Mouse (Mus musculus) embryonic facial prominence, embryonic 13.5 days (tissue): ENCODE data around the gene Fam168b. TPM values are rescaled to one million over a fixed set of nuclear protein-coding genes. Genes with fewer than 3 reads are reported as not detected.

Experiments used
- ATAC-seq: fragments of 200-750 bp; cut with Nextera tagmentation; 2 replicates; pipeline ENCODE4 v1.8.0; 2017; ENCODE audit warnings: low read depth; ENCODE audit not compliant: insufficient number of reproducible peaks, insufficient read depth, low FRiP score, low TSS enrichment
- H3K27ac ChIP-seq: fragments of 300-500 bp; sonication (generic); 2 replicates; pipeline ENCODE4 v1.5.1; 2015; ENCODE audit warnings: moderate library complexity, mild to moderate bottlenecking, inconsistent platforms
- H3K27me3 ChIP-seq: fragments of 300-500 bp; sonication (generic); 2 replicates; pipeline ENCODE4 v1.6.1; 2015; ENCODE audit warnings: mild to moderate bottlenecking, inconsistent platforms
- H3K36me3 ChIP-seq: fragments of 300-500 bp; sonication (generic); 2 replicates; pipeline ENCODE4 v1.6.1; 2015; ENCODE audit warnings: mild to moderate bottlenecking, inconsistent platforms
- H3K4me1 ChIP-seq: fragments of 300-500 bp; sonication (generic); 2 replicates; pipeline ENCODE4 v1.6.1; 2015; ENCODE audit warnings: inconsistent platforms
- H3K4me2 ChIP-seq: fragments of 300-500 bp; sonication (generic); 2 replicates; pipeline ENCODE4 v1.6.1; 2015; ENCODE audit warnings: moderate library complexity, mild to moderate bottlenecking, inconsistent platforms
- H3K4me3 ChIP-seq: fragments of 300-500 bp; sonication (generic); 2 replicates; pipeline ENCODE4 v1.5.1; 2015; ENCODE audit warnings: mild to moderate bottlenecking, inconsistent platforms
- H3K9ac ChIP-seq: fragments of 300-500 bp; sonication (generic); 2 replicates; pipeline ENCODE4 v1.6.1; 2015; ENCODE audit warnings: mild to moderate bottlenecking, inconsistent platforms
- H3K9me3 ChIP-seq: fragments of 300-500 bp; sonication (generic); 2 replicates; pipeline ENCODE4 v1.6.1; 2016; ENCODE audit warnings: inconsistent platforms
- WGBS: fragments of 180-500 bp; shearing (Covaris S2); methylation state at CpG from one replicate; pipeline ENCODE4 v1.1.7; 2015; ENCODE audit warnings: mixed read lengths; 5-methylcytosine and 5-hydroxymethylcytosine counted together
- polyA plus RNA-seq: library from polyadenylated mRNA; unstranded; fragments of >200 nt; fragmentation: Nextera tagmentation; extraction: Ambion mirVana; gene quantifications from 2 replicates; pipeline ENCODE4 v1.2.1, GENCODE M21; 2015

Fam168b gene
- polyA plus RNA-seq, 1 experiment from 2014 or later = 91.8 TPM

- H3K4me1 ChIP-seq = no peaks in the 10 kb centered on the region
- no peak overlapping the region for H3K4me3 ChIP-seq
- H3K27me3 ChIP-seq = no peaks in the 10 kb centered on the region
- H3K27ac ChIP-seq = no peak overlapping the region
- 89% methylated on average over 6 of the region's 6 CpGs for WGBS
- ATAC-seq = no peak
- no peak overlapping the region for H3K4me2 ChIP-seq
- no peaks in the 10 kb centered on the region for H3K9me3 ChIP-seq
- no peak overlapping the region for H3K9ac ChIP-seq
- H3K36me3 ChIP-seq = peaks cover 78% of the 10 kb centered on the region
Measured at GRCm38 (mm10) chr1:34811581-34811980, 31.3 kb downstream of the Fam168b start.

- peaks cover 3% of the 10 kb centered on the region; the same call in 1 of the 2 replicates for H3K27me3 ChIP-seq
- H3K4me2 ChIP-seq = no peak overlapping the region
- peaks cover 72% of the 10 kb centered on the region for H3K36me3 ChIP-seq
- 81% methylated on average over 6 of the region's 6 CpGs for WGBS
- H3K9ac ChIP-seq = no peak overlapping the region
- no peak overlapping the region for H3K4me3 ChIP-seq
- H3K9me3 ChIP-seq = no peaks in the 10 kb centered on the region
- no peak for ATAC-seq
- H3K27ac ChIP-seq = no peak overlapping the region
- peaks cover 4% of the 10 kb centered on the region for H3K4me1 ChIP-seq
Measured at GRCm38 (mm10) chr1:34811035-34811434, 31.8 kb downstream of the Fam168b start.

DNA sequence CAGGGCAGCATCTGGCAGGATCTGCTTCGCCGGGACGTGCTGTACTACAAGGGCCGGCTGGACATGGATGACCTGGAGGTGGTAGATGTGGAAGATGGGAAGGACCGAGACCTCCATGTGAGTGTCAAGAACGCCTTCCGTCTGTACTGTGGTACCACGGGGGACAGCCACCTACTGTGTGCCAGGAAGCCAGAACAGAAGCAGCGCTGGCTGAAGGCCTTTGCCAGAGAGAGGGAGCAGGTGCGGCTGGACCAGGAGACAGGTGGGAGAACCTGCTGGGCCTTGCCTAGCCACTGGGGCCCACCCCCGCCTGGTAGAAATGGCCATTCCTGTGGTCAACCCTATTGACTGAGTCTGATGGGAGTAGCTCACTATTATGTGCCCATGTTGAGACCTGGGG is 32.6 kb downstream of the Fam168b start:
- Histone ChIP-seq H3K27ac (no peak overlapping the region), H3K4me2 (no peak overlapping the region), H3K4me1 (peaks cover 7% of the 10 kb centered on the region), H3K9ac (no peak overlapping the region), H3K9me3 (no peaks in the 10 kb centered on the region), H3K27me3 (peaks cover 8% of the 10 kb centered on the region; the same call in 1 of the 2 replicates), H3K4me3 (no peak overlapping the region), H3K36me3 (peaks cover 65% of the 10 kb centered on the region)
- no peak for ATAC-seq
- 92% methylated on average over 11 of the region's 11 CpGs for WGBS

GRCm38 (mm10) chr1:34808445-34808844 is 34.4 kb downstream of the Fam168b start:
- Histone ChIP-seq H3K27me3 (peaks cover 8% of the 10 kb centered on the region; the same call in 1 of the 2 replicates), H3K4me1 (peaks cover 7% of the 10 kb centered on the region), H3K36me3 (peaks cover 46% of the 10 kb centered on the region), H3K27ac (no peak overlapping the region), H3K9ac (no peak overlapping the region), H3K4me3 (no peak overlapping the region), H3K4me2 (no peak overlapping the region), H3K9me3 (no peaks in the 10 kb centered on the region)
- no peak for ATAC-seq
- WGBS = 87% methylated on average over 8 of the region's 8 CpGs

GRCm38 (mm10) chr1:34805931-34806520 is 36.8 kb downstream of the Fam168b start:
- peaks cover 22% of the 10 kb centered on the region for H3K36me3 ChIP-seq
- H3K9me3 ChIP-seq = no peaks in the 10 kb centered on the region
- H3K27me3 ChIP-seq = peaks cover 8% of the 10 kb centered on the region; the same call in 1 of the 2 replicates
- WGBS = 23% methylated on average over 35 of the region's 35 CpGs
- H3K4me1 ChIP-seq = peaks cover 20% of the 10 kb centered on the region
- no peak overlapping the region for H3K9ac ChIP-seq
- no peak overlapping the region for H3K27ac ChIP-seq
- H3K4me3 ChIP-seq = no peak overlapping the region
- ATAC-seq = no peak
- peak overlapping the region; percentile 26 for H3K4me2 ChIP-seq

DNA sequence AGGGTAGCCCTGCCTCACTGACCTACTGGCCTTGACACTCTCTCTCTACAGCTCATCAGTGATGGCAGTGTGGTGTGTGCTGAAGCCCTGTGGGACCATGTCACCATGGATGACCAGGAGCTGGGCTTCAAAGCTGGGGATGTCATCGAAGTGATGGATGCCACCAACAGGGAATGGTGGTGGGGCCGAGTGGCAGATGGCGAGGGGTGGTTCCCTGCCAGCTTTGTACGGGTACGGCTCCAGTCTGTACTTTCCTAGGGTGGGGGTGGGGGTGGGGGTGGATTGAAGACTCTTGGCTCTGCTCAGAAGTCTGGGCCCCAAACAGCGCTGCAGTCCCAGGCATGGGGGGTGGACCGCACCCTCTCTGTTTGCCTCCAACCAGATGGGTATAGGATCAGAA is 38.0 kb downstream of the Fam168b start:
- H3K4me1 ChIP-seq = peaks cover 21% of the 10 kb centered on the region
- peaks cover 11% of the 10 kb centered on the region for H3K36me3 ChIP-seq
- peaks cover 8% of the 10 kb centered on the region; the same call in 1 of the 2 replicates for H3K27me3 ChIP-seq
- ATAC-seq = no peak
- H3K4me3 ChIP-seq = no peak overlapping the region
- no peak overlapping the region for H3K9ac ChIP-seq
- no peak overlapping the region for H3K27ac ChIP-seq
- WGBS = 93% methylated on average over 7 of the region's 7 CpGs
- H3K9me3 ChIP-seq = no peaks in the 10 kb centered on the region
- H3K4me2 ChIP-seq = no peak overlapping the region

- Histone ChIP-seq H3K4me2 (peak overlapping the region; percentile 89), H3K27me3 (peaks cover 8% of the 10 kb centered on the region; the same call in 1 of the 2 replicates), H3K4me1 (peaks cover 21% of the 10 kb centered on the region), H3K9me3 (no peaks in the 10 kb centered on the region), H3K36me3 (peaks cover 4% of the 10 kb centered on the region), H3K4me3 (peak overlapping the region; percentile 73), H3K9ac (peak overlapping the region; percentile 80), H3K27ac (no peak overlapping the region)
- ATAC-seq = no peak
- 28% methylated on average over 7 of the region's 7 CpGs for WGBS
Measured at GRCm38 (mm10) chr1:34802290-34802642, 40.6 kb downstream of the Fam168b start.

DNA sequence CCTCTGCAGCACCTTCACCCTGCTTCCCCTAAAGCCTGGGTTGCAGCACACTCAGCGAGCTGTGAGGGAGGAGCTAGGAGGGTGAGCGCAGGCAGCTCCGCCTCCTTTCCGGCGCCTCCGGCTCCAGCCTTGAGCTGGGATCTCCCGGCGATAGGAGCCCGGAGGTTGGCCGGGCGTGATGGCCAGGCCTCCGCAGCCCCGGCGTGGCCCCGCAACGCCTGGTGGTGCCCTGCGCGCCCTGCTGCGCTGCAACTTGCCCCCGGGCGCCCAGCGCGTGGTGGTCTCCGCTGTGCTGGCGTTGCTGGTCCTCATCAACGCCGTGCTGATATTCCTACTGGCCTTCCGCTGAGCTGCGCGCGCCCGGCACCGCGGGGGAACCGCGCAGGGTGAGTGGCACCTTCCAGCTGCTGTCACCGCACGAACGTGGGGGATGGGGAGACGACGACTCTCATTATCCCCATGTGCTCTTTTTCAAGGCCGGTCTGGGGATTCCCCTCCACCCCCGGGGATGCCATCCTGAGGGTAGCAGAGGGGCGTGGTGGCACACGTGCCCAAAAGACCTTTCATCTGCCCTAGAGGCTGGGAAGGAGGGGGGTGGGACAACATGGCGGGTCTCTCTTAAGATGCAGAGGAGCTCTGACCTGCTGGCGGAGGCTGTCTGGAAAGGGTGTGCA is 41.1 kb downstream of the Fam168b start:
- Histone ChIP-seq H3K27me3 (peaks cover 8% of the 10 kb centered on the region; the same call in 1 of the 2 replicates), H3K4me1 (peaks cover 21% of the 10 kb centered on the region), H3K36me3 (no peaks in the 10 kb centered on the region), H3K27ac (peak overlapping the region; percentile 51; the same call in 1 of the 2 replicates), H3K4me3 (peak overlapping the region; percentile 73), H3K9ac (peak overlapping the region; percentile 80), H3K9me3 (no peaks in the 10 kb centered on the region), H3K4me2 (peak overlapping the region; percentile 89)
- peak; percentile 23 for ATAC-seq
- 1% methylated on average over 47 of the region's 47 CpGs for WGBS

- Histone ChIP-seq H3K4me3 (no peak overlapping the region), H3K4me2 (no peak overlapping the region), H3K27me3 (no peaks in the 10 kb centered on the region), H3K36me3 (no peaks in the 10 kb centered on the region), H3K9ac (no peak overlapping the region), H3K27ac (no peak overlapping the region), H3K9me3 (no peaks in the 10 kb centered on the region), H3K4me1 (peaks cover 13% of the 10 kb centered on the region)
- no peak for ATAC-seq
- WGBS = 73% methylated on average over 2 of the region's 2 CpGs
Measured at GRCm38 (mm10) chr1:34799140-34799539, 43.7 kb downstream of the Fam168b start.

DNA sequence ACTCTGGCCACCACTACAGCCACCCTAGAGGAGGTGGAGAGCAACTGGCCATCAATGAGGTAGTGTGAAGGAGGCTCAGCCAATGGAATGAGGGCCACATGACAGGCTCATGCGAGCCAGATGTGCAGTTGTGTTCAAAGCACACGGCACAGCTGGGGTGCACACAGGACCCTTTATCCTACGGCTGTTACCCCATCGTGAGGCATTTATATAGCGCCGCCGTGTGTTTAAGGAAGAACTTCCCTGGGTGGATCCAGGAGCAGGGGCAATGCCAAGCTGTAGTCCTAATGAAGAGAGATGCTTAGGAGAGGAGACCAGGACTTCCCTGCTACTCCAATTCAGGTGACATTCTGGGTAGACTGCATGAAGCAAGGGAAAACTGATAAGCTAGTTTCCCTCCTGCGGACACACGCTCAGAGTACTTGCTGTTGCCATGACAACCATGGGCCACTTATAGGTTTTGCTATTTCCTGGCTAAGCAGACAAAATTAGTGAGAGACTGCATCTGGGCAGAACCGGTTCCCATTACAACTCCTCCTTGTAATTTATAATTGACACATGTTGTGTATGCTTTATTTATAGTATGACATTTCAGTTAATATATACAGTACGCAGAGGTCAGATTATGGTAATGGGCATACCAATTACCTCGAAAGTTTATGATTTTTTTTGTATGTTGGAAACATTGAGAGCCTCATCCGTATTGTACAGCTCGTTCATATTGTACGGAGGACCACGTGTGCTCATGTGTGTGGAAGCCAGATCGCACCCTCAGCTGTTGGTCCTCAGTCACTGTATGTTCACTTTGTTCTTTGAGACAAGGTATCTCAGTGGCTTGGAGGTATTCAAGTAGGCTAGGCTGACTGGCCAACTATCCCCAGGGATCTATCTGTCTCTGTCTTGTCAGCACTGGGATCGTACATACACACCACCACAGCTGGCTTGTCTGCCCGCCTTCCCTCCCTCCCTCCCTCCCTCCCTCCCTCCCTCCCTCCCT is 49.3 kb downstream of the Fam168b start:
- Histone ChIP-seq H3K27me3 (no peaks in the 10 kb centered on the region), H3K4me2 (no peak overlapping the region), H3K27ac (no peak overlapping the region), H3K4me1 (peaks cover 10% of the 10 kb centered on the region), H3K9ac (no peak overlapping the region), H3K36me3 (no peaks in the 10 kb centered on the region), H3K9me3 (no peaks in the 10 kb centered on the region), H3K4me3 (no peak overlapping the region)
- WGBS = 60% methylated on average over 19 of the region's 19 CpGs
- ATAC-seq = no peak

DNA sequence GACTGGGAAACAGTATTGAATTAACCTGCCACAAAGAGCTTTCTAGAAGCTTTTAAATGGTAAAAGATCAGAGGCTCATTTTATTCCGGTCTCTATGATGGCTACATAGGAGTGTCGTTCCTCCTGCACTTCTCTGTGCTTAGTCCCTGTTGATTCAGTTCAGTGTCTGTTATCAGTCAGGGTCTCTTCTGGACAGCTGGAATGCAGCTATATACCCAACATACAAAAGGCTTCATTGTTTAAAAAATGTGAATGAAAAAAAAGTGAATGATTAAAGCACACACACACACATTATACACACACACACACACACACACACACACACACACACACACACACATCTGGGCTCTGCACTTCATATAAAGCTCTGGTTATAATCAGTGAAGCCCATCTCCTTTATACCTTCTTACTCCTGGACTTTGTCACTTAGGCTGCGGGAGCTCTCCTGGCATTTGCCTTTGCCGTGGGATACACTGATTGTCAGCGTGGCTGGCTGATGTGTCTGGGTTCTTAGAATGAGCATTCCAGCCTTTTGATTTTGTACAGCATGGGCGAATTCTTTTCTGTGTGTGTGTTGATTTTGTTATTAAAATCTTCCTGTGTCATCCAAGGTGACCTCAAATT is 59.2 kb downstream of the Fam168b start:
- Histone ChIP-seq H3K27me3 (no peaks in the 10 kb centered on the region), H3K4me2 (no peak overlapping the region), H3K4me1 (no peaks in the 10 kb centered on the region)

More for the DNA sequence above, 59.2 kb downstream of the Fam168b start:
- H3K9ac ChIP-seq = no peak overlapping the region
- no peaks in the 10 kb centered on the region for H3K9me3 ChIP-seq
- H3K4me3 ChIP-seq = no peak overlapping the region
- no peak overlapping the region for H3K27ac ChIP-seq
- 54% methylated on average over 6 of the region's 6 CpGs for WGBS
- H3K36me3 ChIP-seq = no peaks in the 10 kb centered on the region
- no peak for ATAC-seq
